Mouse (Mus musculus): Measurements from ENCODE around the gene Gchfr. TPM values are rescaled to one million over a fixed set of nuclear protein-coding genes. Genes with fewer than 3 reads are reported as not detected.

The Gchfr gene
- not detected in 4 replicates for total RNA-seq (2023; ENCODE audit: inconsistent age)

GRCm38 (mm10) chr2:119166901-119167865, at the start of gene Gchfr:
Gene Gchfr (plus strand): TSS chr2:119167773.

GRCm38 (mm10) chr2:119156681-119157572, 10.6 kb upstream of the Gchfr start, which contains the start of gene Rmdn3:
Gene Rmdn3 (minus strand): TSS chr2:119157034.

GRCm38 (mm10) chr2:119173991-119174651, 6.5 kb downstream of the Gchfr start, which contains the start of gene Gm14137:
Gene Gm14137 (plus strand): TSS chr2:119174509.

GRCm38 (mm10) chr2:119208344-119209175, 41.0 kb downstream of the Gchfr start, which contains the start of the genes Zfyve19 and Dnajc17:
Gene Zfyve19 (plus strand): TSS chr2:119208617.
Gene Dnajc17 (minus strand): TSS chr2:119208795.

Other genes starting within 250 kb of the Gchfr start
- 3.6 to 4.3 TPM (median 4.0 TPM) in 4 replicates for gene Chst14, start 241.3 kb upstream of the Gchfr start, total RNA-seq (2023; ENCODE audit: inconsistent age)
- 11.5 to 14.4 TPM (median 13.0 TPM) in 4 replicates for gene Ccdc32, start 138.4 kb upstream of the Gchfr start, total RNA-seq (2023; ENCODE audit: inconsistent age)
- gene Rpusd2, start 133.0 kb upstream of the Gchfr start, total RNA-seq (2023; ENCODE audit: inconsistent age): 16.0 to 18.0 TPM (median 16.8 TPM) in 4 replicates
- gene Knl1, start 120.7 kb upstream of the Gchfr start, total RNA-seq (2023; ENCODE audit: inconsistent age): 3.3 to 4.7 TPM (median 4.1 TPM) in 4 replicates
- 1.8 to 4.5 TPM (median 3.7 TPM) in 4 replicates for gene Rad51, start 55.0 kb upstream of the Gchfr start, total RNA-seq (2023; ENCODE audit: inconsistent age)
- gene Rmdn3, start 10.7 kb upstream of the Gchfr start, total RNA-seq (2023; ENCODE audit: inconsistent age): 29.7 to 39.8 TPM (median 34.3 TPM) in 4 replicates
- 10.0 to 12.9 TPM (median 10.9 TPM) in 4 replicates for gene Gm14137, start 6.7 kb downstream of the Gchfr start, total RNA-seq (2023; ENCODE audit: inconsistent age)
- 30.9 to 40.9 TPM (median 35.2 TPM) in 4 replicates for gene Zfyve19, start 40.8 kb downstream of the Gchfr start, total RNA-seq (2023; ENCODE audit: inconsistent age)
- 15.9 to 19.5 TPM (median 18.5 TPM) in 4 replicates for gene Dnajc17, start 41.0 kb downstream of the Gchfr start, total RNA-seq (2023; ENCODE audit: inconsistent age)
- not detected in 4 replicates for gene Ppp1r14d, start 62.1 kb downstream of the Gchfr start, total RNA-seq (2023; ENCODE audit: inconsistent age)
- 0.45 to 0.60 TPM in 2 of 4 replicates, not detected in the others for gene Spint1, start 69.6 kb downstream of the Gchfr start, total RNA-seq (2023; ENCODE audit: inconsistent age)
- gene Rhov, start 103.5 kb downstream of the Gchfr start, total RNA-seq (2023; ENCODE audit: inconsistent age): not detected in 4 replicates
- 90.9 to 99.3 TPM (median 94.4 TPM) in 4 replicates for gene Vps18, start 121.0 kb downstream of the Gchfr start, total RNA-seq (2023; ENCODE audit: inconsistent age)
- 0.54 to 0.96 TPM (median 0.76 TPM) in 4 replicates for gene Dll4, start 158.0 kb downstream of the Gchfr start, total RNA-seq (2023; ENCODE audit: inconsistent age)
- gene Chac1, start 183.5 kb downstream of the Gchfr start, total RNA-seq (2023; ENCODE audit: inconsistent age): 0.54 to 1.1 TPM (median 0.83 TPM) in 4 replicates